ENCODE assay signal across 13 mouse cellular contexts in the genomic region with DNA sequence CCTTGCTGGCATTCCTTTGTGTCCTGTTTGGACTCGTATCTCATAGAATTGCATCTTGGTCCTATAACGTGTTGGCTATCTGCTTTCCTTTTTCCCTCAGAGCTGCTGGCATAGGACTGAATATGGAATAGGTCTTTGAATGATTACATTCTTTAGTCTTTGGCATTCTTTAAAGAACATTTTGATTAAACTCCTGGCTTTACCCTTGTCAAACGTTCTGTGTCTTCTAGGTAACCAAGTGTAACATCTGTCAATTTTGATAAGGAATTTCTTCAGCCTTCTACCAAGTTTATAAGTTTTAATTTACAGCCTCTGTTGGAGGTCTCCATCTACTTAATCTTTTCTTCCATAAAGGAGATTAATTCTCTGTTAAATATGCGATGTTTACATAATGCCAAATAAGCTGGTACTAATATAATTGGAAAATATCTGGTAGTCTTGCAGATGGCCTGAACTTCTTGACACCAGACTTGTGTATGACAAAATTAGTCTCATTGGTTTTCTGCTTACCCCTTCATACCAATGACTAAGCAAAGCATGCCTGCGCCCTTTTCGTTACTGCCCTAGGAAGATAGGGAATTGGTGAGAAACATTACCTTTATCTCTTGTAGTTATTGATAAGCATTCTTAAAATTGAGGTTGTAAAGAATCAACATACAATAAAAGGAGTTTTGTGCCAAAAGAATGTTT. TPM values are rescaled to one million over a fixed set of nuclear protein-coding genes. Genes with fewer than 3 reads are reported as not detected.
A peak's percentile ranks its signal among the peaks of the same experiment; 100 is the strongest.
DNase-seq lines count a peak whose midpoint lies in the region; ATAC-seq and TF ChIP-seq lines count a peak whose summit lies in the region.
"Had no signal": no experiment of that assay in that cellular context is flagged by ENCODE, and none has a peak within 500 bp of the region (broad histone marks: within the 10 kb centered on the region; RNA-seq: fewer than 3 reads in every experiment).

No protein-coding gene starts in this region.

- TF ChIP-seq EP300 in lung, postnatal 0 days (IDR thresholded peaks at IDR 0.05), result no peak

- H3K4me3 ChIP-seq in lung, embryonic 14.5 days (ENCODE audit: low read depth, low read length), result no peak overlapping the region
- no peak overlapping the region for H3K4me3 ChIP-seq in lung, postnatal 0 days (ENCODE audit: low read depth, low read length)
- H3K4me3 ChIP-seq: forebrain, embryonic 10.5 days had no signal

- H3K36me3 ChIP-seq in lung, embryonic 14.5 days (ENCODE audit: insufficient read depth), result no peaks in the 10 kb centered on the region
- H3K36me3 ChIP-seq in lung, postnatal 0 days (ENCODE audit: insufficient read depth, low read length), result no peaks in the 10 kb centered on the region

- H3K27me3 ChIP-seq in lung, embryonic 14.5 days (ENCODE audit: insufficient read depth, low read length), result no peaks in the 10 kb centered on the region
- H3K27me3 ChIP-seq in lung, postnatal 0 days (replicated peaks; ENCODE audit: insufficient read depth, low read length), result no peaks in the 10 kb centered on the region

- H3K9me3 ChIP-seq in lung, embryonic 14.5 days (ENCODE audit: low read depth, low read length), result no peaks in the 10 kb centered on the region
- H3K9me3 ChIP-seq in lung, postnatal 0 days (ENCODE audit: low read length), result no peaks in the 10 kb centered on the region
- H3K9me3 ChIP-seq: forebrain, embryonic 10.5 days had no signal

- peak overlapping the region; percentile 30; the same call in 1 of the 2 replicates for H3K27ac ChIP-seq in lung, embryonic 14.5 days (ENCODE audit: low read depth)
- no peak overlapping the region for H3K27ac ChIP-seq in lung, postnatal 0 days (ENCODE audit: low read length)
- H3K27ac ChIP-seq: forebrain, embryonic 10.5 days; macrophage had no signal

- no peak overlapping the region for H3K4me2 ChIP-seq in lung, embryonic 14.5 days
- H3K4me2 ChIP-seq in lung, postnatal 0 days (replicated peaks; ENCODE audit: low read depth, low read length), result no peak overlapping the region

- 76% methylated on average over 6 of the region's 6 CpGs for WGBS in lung, embryonic 14.5 days
- 83% methylated on average over 6 of the region's 6 CpGs for WGBS in lung, postnatal 0 days

- DNase-seq in lung, embryonic 14.5 days, result no peak
- no peak for DNase-seq in lung, postnatal 0 days (ENCODE audit: low spot score)
- peak; percentile 86 for DNase-seq in c-Kit-positive CD71-positive TER-119-positive erythroid progenitor cells, embryonic 14.5 days (ENCODE audit: low spot score)
- peak; percentile 84 for DNase-seq in liver
- DNase-seq in yolk sac, embryonic 10.5 days (ENCODE audit: low spot score), result peak; percentile 42
- no peak for DNase-seq in layer of hippocampus, adult 18-20 months (ENCODE audit: low spot score in 2 of 2)
- no peak for DNase-seq in layer of hippocampus, adult 9-10 months (ENCODE audit: low spot score)
- DNase-seq: cerebellum, adult 9-11 months; gastrocnemius, postnatal 36 days; retina, postnatal 1 day had no signal

- no peak for ATAC-seq in lung, embryonic 14.5 days (ENCODE audit: insufficient read depth)
- no peak for ATAC-seq in lung, postnatal 0 days
- ATAC-seq: activated CD4-positive, CD25-positive, alpha-beta regulatory T cell, adult 4 months had no signal

- H3K4me1 ChIP-seq in lung, embryonic 14.5 days (ENCODE audit: insufficient read depth), result no peaks in the 10 kb centered on the region
- no peaks in the 10 kb centered on the region for H3K4me1 ChIP-seq in lung, postnatal 0 days (ENCODE audit: insufficient read depth, low read depth, low read length)
- H3K4me1 ChIP-seq: forebrain, embryonic 10.5 days had no signal

- TF ChIP-seq CTCF in lung, embryonic 14.5 days (IDR thresholded peaks at IDR 0.05; ENCODE audit: low read depth), result no peak
- TF ChIP-seq CTCF in lung, postnatal 0 days (IDR thresholded peaks at IDR 0.05), result no peak

- no peak overlapping the region for H3K9ac ChIP-seq in lung, embryonic 14.5 days
- H3K9ac ChIP-seq in lung, postnatal 0 days (replicated peaks; ENCODE audit: low read depth), result no peak overlapping the region

RNA-seq across cellular contexts. Expression of a gene that starts 36.9 kb away (rescaled TPM):
- polyA plus RNA-seq in lung, embryonic 14.5 days (2014; fragmentation: Nextera tagmentation; extraction: Ambion mirVana), result 16.0 and 16.4 TPM in 2 replicates
- polyA plus RNA-seq in lung, postnatal 0 days (2015; fragmentation: Nextera tagmentation; extraction: Ambion mirVana), result 9.3 and 9.9 TPM in 2 replicates
- 1 to 10 TPM; 5.6 to 6.4 TPM for total RNA-seq in layer of hippocampus, adult 18-20 months (2021)

RNA-seq across cellular contexts. Expression of a gene that starts 38.0 kb away (rescaled TPM):
- 16.0 and 16.5 TPM in 2 replicates for polyA plus RNA-seq in lung, embryonic 14.5 days (2014; fragmentation: Nextera tagmentation; extraction: Ambion mirVana)
- polyA plus RNA-seq in lung, postnatal 0 days (2015; fragmentation: Nextera tagmentation; extraction: Ambion mirVana), result 18.0 and 18.6 TPM in 2 replicates
- total RNA-seq in layer of hippocampus, adult 18-20 months (2021), result 10 to 100 TPM; 66.5 to 67.3 TPM

Comparison
In these comparisons a context has a peak if more than half of its experiments do, and no peak if none do; other contexts are left out.
1. DNase-seq: peak in c-Kit-positive CD71-positive TER-119-positive erythroid progenitor cells, embryonic 14.5 days (single experiment), liver (single experiment) and yolk sac, embryonic 10.5 days (single experiment); none in lung, embryonic 14.5 days (single experiment), lung, postnatal 0 days (single experiment), layer of hippocampus, adult 18-20 months (0 of 2) and layer of hippocampus, adult 9-10 months (single experiment).